Mouse (Mus musculus) forebrain, embryonic 11.5 days (tissue): ENCODE results near the gene Mrps23. TPM values are rescaled to one million over a fixed set of nuclear protein-coding genes. Genes with fewer than 3 reads are reported as not detected.

Source experiments
- ATAC-seq: fragments of 200-750 bp; cut with Nextera tagmentation; replicated peaks from 2 replicates; pipeline ENCODE4 v1.8.0; 2017; ENCODE audit warnings: moderate TSS enrichment; ENCODE audit not compliant: low FRiP score
- DNase-seq: peaks from one replicate; pipeline ENCODE4 v3.0.0-alpha.2; 2017; ENCODE audit warnings: low spot score
- H3K27ac ChIP-seq: fragments of 300-500 bp; sonication (generic); 2 replicates; pipeline ENCODE4 v1.5.1; 2014; ENCODE audit warnings: low read depth, low read length
- H3K27me3 ChIP-seq: fragments of 300-500 bp; sonication (generic); 2 replicates; pipeline ENCODE4 v1.6.1; 2014; ENCODE audit warnings: mild to moderate bottlenecking, low read length, mixed read lengths; ENCODE audit not compliant: control insufficient read depth, insufficient read depth
- H3K36me3 ChIP-seq: fragments of 300-500 bp; sonication (generic); 2 replicates; pipeline ENCODE4 v1.6.1; 2014; ENCODE audit warnings: mild to moderate bottlenecking, low read length, moderate library complexity, mixed read lengths; ENCODE audit not compliant: control insufficient read depth, insufficient read depth
- H3K4me1 ChIP-seq: fragments of 300-500 bp; sonication (generic); replicated peaks from 2 replicates; pipeline ENCODE4 v1.6.1; 2014; ENCODE audit warnings: low read length, mixed read lengths; ENCODE audit not compliant: control insufficient read depth, insufficient read depth
- H3K4me2 ChIP-seq: fragments of 300-500 bp; sonication (generic); 2 replicates; pipeline ENCODE4 v1.6.1; 2014; ENCODE audit warnings: low read depth, mild to moderate bottlenecking, low read length, moderate library complexity, mixed read lengths; ENCODE audit not compliant: severe bottlenecking
- H3K4me3 ChIP-seq: fragments of 300-500 bp; sonication (generic); 2 replicates; pipeline ENCODE4 v1.5.1; 2014; ENCODE audit warnings: low read depth, low read length
- H3K9ac ChIP-seq: fragments of 300-500 bp; sonication (generic); 2 replicates; pipeline ENCODE4 v1.6.1; 2014; ENCODE audit warnings: low read length
- H3K9me3 ChIP-seq: fragments of 300-500 bp; sonication (generic); 2 replicates; pipeline ENCODE4 v1.6.1; 2016; ENCODE audit warnings: low read length, mixed read lengths; ENCODE audit not compliant: control insufficient read depth
- WGBS: fragments of 180-500 bp; shearing (Covaris S2); extraction: QIAGEN DNeasy Blood & Tissue Kit; methylation state at CpG from one replicate; pipeline ENCODE4 v1.1.7; 2014; 5-methylcytosine and 5-hydroxymethylcytosine counted together
- polyA plus RNA-seq: library from polyadenylated mRNA; unstranded; fragments of >200 nt; fragmentation: Nextera tagmentation; extraction: Ambion mirVana; gene quantifications from 2 replicates; pipeline ENCODE4 v1.2.1, GENCODE M21; 2014

Gene Mrps23
- polyA plus RNA-seq, 1 experiment from 2014 or later, result 70.8 TPM

GRCm38 (mm10) chr11:88227001-88227957, 23.1 kb downstream of the Mrps23 start:
- H3K4me2 ChIP-seq, result no peak overlapping the region
- H3K9ac ChIP-seq, result no peak overlapping the region
- no peaks in the 10 kb centered on the region for H3K27me3 ChIP-seq
- H3K9me3 ChIP-seq, result no peaks in the 10 kb centered on the region
- no peak overlapping the region for H3K4me3 ChIP-seq
- DNase-seq (no peak), ATAC-seq (no peak)
- H3K36me3 ChIP-seq, result no peaks in the 10 kb centered on the region
- 92% methylated on average over 17 of the region's 17 CpGs for WGBS
- H3K4me1 ChIP-seq, result no peaks in the 10 kb centered on the region
- no peak overlapping the region for H3K27ac ChIP-seq

GRCm38 (mm10) chr11:88231213-88231790, 27.1 kb downstream of the Mrps23 start:
- DNase-seq (no peak), ATAC-seq (no peak)
- H3K9ac ChIP-seq, result no peak overlapping the region
- H3K4me3 ChIP-seq, result no peak overlapping the region
- whole genome bisulfite sequencing, result 86% methylated on average over 4 of the region's 4 CpGs
- H3K4me1 ChIP-seq, result peaks cover 26% of the 10 kb centered on the region
- H3K36me3 ChIP-seq, result no peaks in the 10 kb centered on the region
- H3K9me3 ChIP-seq, result no peaks in the 10 kb centered on the region
- H3K27me3 ChIP-seq, result no peaks in the 10 kb centered on the region
- H3K4me2 ChIP-seq, result no peak overlapping the region
- H3K27ac ChIP-seq, result no peak overlapping the region

DNA sequence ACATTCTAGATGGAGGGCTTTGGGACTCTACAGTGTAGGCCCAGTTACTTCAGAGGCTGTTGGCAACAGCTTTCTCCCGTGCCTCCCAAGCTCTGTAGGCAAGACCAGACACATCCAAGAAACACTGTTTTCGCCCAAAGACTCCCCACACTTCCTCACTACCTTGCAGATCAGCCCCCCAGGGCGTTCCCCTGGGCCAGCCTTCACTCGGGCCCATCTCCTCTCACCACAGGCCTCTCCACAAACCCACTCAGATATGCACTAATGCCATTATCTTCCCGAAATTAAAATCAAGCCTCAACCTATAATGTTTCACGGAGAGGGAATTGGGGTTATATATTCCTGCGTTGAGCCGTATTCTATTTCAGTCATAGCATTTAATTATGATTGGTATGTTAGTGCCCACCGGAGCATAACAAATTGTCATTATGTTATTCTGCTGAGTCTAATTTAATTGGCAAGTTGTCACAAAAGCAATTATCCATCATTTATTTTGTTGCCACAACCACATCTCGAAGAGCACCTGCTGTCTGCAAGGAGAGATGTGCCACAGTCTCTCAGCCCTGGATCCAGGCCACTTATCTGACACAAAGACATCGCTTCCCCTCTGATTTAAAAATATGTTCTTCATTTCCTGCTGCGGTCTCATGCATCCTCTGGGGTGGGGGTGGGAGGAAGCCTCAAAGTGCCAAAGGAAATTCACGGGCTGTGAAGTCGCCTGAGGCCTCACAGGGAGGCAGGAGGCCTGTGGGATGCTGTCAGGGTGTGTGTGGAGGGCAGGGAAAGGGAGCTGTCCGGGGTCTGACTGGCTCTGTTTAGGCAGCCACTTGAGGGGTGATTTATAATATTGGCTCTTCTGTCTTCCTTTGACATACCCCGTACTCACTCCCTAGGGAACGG, 29.6 kb downstream of the Mrps23 start:
- peaks cover 2% of the 10 kb centered on the region; the same call in 1 of the 2 replicates for H3K27me3 ChIP-seq
- DNase-seq (peak; percentile 61), ATAC-seq (peak; percentile 32; the same call in 1 of the 2 replicates)
- H3K27ac ChIP-seq, result peak overlapping the region; percentile 74
- no peak overlapping the region for H3K4me3 ChIP-seq
- H3K4me1 ChIP-seq, result peaks cover 28% of the 10 kb centered on the region
- H3K36me3 ChIP-seq, result no peaks in the 10 kb centered on the region
- no peak overlapping the region for H3K4me2 ChIP-seq
- no peaks in the 10 kb centered on the region for H3K9me3 ChIP-seq
- no peak overlapping the region for H3K9ac ChIP-seq
- WGBS, result 32% methylated on average over 17 of the region's 17 CpGs

DNA sequence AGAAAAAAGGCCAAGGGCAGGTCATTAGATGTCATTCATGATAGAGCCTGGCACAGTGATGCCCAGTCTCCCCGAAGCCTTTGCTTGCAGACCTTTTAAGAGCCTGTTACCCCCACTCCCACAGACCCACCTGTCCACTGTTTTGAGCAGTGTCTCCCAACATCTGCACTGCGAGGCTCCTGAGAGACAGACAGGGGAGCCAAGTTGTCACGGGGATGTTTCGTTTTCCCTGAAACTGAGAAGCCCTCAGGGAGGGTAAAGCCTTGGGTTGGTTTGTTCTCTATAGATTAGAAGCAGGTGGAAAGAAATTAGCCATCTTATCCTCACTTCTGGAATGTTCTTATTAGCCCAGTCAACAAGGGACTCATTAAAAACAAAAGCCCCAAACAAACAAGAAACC, 30.6 kb downstream of the Mrps23 start:
- no peaks in the 10 kb centered on the region for H3K9me3 ChIP-seq
- peaks cover 30% of the 10 kb centered on the region for H3K4me1 ChIP-seq
- 26% methylated on average over 4 of the region's 4 CpGs for WGBS
- H3K27me3 ChIP-seq, result peaks cover 2% of the 10 kb centered on the region; the same call in 1 of the 2 replicates
- DNase-seq (no peak), ATAC-seq (no peak)
- H3K4me3 ChIP-seq, result no peak overlapping the region
- H3K9ac ChIP-seq, result no peak overlapping the region
- H3K27ac ChIP-seq, result no peak overlapping the region
- H3K4me2 ChIP-seq, result no peak overlapping the region
- H3K36me3 ChIP-seq, result no peaks in the 10 kb centered on the region

DNA sequence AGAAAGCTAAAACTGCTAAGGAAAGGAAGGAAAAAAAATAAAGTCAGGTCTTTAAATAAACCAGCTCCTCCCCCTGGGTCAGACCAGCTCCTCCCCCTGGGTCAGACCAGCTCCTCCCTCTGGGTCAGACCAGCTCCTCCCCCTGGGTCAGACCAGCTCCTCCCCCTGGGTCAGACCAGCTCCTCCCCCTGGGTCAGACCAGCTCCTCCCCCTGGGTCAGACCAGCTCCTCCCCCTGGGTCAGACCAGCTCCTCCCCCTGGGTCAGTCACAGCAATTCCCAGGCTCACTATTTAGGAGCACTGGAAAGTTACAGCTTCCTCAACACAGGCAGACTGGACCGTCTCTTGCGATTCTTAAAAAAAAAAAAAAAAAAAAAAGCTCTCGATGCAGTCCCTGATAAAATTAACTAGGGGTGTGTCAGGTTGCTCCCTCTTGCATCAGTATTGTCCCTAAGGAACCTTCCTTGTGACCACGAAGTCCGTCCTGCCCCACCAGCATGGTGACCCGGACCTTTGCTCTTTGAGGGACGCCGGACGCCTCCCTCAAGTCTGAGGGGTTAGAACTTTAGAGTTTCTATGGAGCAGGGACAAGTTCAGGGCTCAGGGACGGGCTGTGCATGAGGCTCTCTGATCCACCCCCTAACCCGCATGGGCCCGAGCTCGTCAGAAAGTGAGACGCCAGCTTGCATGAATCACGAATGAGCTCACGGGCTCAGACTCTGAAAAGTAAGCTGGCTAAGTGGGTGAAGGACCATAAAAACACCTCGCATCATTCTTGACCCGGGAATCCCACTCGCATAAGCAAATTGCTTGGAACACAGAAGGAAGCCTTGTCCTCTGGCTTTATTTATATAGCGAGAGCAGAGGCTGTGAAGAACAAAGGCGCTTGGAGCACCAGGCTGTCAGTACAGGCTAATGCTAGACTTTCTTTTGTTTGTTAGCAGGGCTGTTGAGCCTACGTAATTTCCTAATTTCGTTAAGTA, 31.3 kb downstream of the Mrps23 start:
- ATAC-seq (peak; percentile 22; the same call in 1 of the 2 replicates), DNase-seq (peak; percentile 77)
- 6% methylated on average over 23 of the region's 23 CpGs for WGBS
- Histone ChIP-seq H3K4me1 (peaks cover 30% of the 10 kb centered on the region), H3K27ac (peak overlapping the region; percentile 57), H3K27me3 (peaks cover 2% of the 10 kb centered on the region; the same call in 1 of the 2 replicates), H3K9me3 (no peaks in the 10 kb centered on the region), H3K9ac (no peak overlapping the region; the same call in 1 of the 2 replicates), H3K4me3 (no peak overlapping the region), H3K36me3 (no peaks in the 10 kb centered on the region), H3K4me2 (peak overlapping the region; percentile 30; the same call in 1 of the 2 replicates)

GRCm38 (mm10) chr11:88240275-88240674, 36.1 kb downstream of the Mrps23 start:
- DNase-seq, result peak; percentile 64
- ATAC-seq, result no peak; the same call in 1 of the 2 replicates
- H3K27ac ChIP-seq, result peak overlapping the region; percentile 60
- H3K4me2 ChIP-seq, result no peak overlapping the region
- H3K4me1 ChIP-seq, result peaks cover 21% of the 10 kb centered on the region
- no peaks in the 10 kb centered on the region for H3K36me3 ChIP-seq
- WGBS, result 46% methylated on average over 10 of the region's 10 CpGs
- H3K27me3 ChIP-seq, result peaks cover 6% of the 10 kb centered on the region; the same call in 1 of the 2 replicates
- no peak overlapping the region for H3K4me3 ChIP-seq
- no peaks in the 10 kb centered on the region for H3K9me3 ChIP-seq
- no peak overlapping the region for H3K9ac ChIP-seq

GRCm38 (mm10) chr11:88240736-88241353, 36.7 kb downstream of the Mrps23 start:
- Histone ChIP-seq H3K27me3 (peaks cover 6% of the 10 kb centered on the region; the same call in 1 of the 2 replicates), H3K27ac (peak overlapping the region; percentile 60), H3K4me3 (no peak overlapping the region), H3K9ac (no peak overlapping the region), H3K36me3 (no peaks in the 10 kb centered on the region), H3K4me2 (0 out of 2 replicates have a peak overlapping the region, but pooled peaks have one; percentile 5), H3K4me1 (peaks cover 17% of the 10 kb centered on the region), H3K9me3 (no peaks in the 10 kb centered on the region)
- ATAC-seq, result peak; percentile 88
- 2% methylated on average over 10 of the region's 10 CpGs for WGBS
- DNase-seq, result peak; percentile 90
